Mouse (Mus musculus) spleen, postnatal 36 days (tissue): ENCODE data around the gene Tmem232.
"Not testable (repeated sequence)": the region's sequence is repeated elsewhere in the genome, so short reads cannot be mapped to it uniquely, and the experiment has no call there.

Source experiments
- DNase-seq, 2 experiments: peaks; one replicate each; pipeline ENCODE4 v3.0.0; 2022; ENCODE audit warnings: low spot score in 2 of 2, mixed read lengths in 1 of 2

Tmem232 gene

GRCm38 (mm10) chr17:65532381-65532780, 8.2 kb downstream of the Tmem232 start:
- DNase-seq, result not testable (repeated sequence)

- peak in 1 of 2 experiments; percentile 12 for DNase-seq
Measured at GRCm38 (mm10) chr17:65527529-65527928, 13.1 kb downstream of the Tmem232 start.

- DNase-seq, result no peak
Measured at GRCm38 (mm10) chr17:65513517-65513916, 27.1 kb downstream of the Tmem232 start.

- DNase-seq, result no peak
Measured at GRCm38 (mm10) chr17:65484654-65485053, 55.9 kb downstream of the Tmem232 start.

GRCm38 (mm10) chr17:65476747-65477146, 63.8 kb downstream of the Tmem232 start:
- DNase-seq, result no peak

- no peak for DNase-seq
Measured at GRCm38 (mm10) chr17:65450818-65451217, 89.8 kb downstream of the Tmem232 start.

- DNase-seq, result not testable (repeated sequence)
Measured at GRCm38 (mm10) chr17:65437906-65438305, 102.7 kb downstream of the Tmem232 start.

GRCm38 (mm10) chr17:65419124-65419523, 121.5 kb downstream of the Tmem232 start:
- DNase-seq, result no peak

- DNase-seq, result no peak
Measured at GRCm38 (mm10) chr17:65405309-65405708, 135.3 kb downstream of the Tmem232 start.

- DNase-seq, result no peak
Measured at GRCm38 (mm10) chr17:65400914-65401313, 139.7 kb downstream of the Tmem232 start.

GRCm38 (mm10) chr17:65384411-65384962, 156.1 kb downstream of the Tmem232 start:
- DNase-seq, result no peak

- DNase-seq, result no peak
Measured at GRCm38 (mm10) chr17:65370034-65370780, 170.4 kb downstream of the Tmem232 start.

- DNase-seq, result no peak
Measured at GRCm38 (mm10) chr17:65365535-65366254, 174.9 kb downstream of the Tmem232 start.

GRCm38 (mm10) chr17:65351836-65352235, 188.7 kb downstream of the Tmem232 start:
- DNase-seq, result no peak

- DNase-seq, result no peak
Measured at GRCm38 (mm10) chr17:65340016-65340415, 200.6 kb downstream of the Tmem232 start.

GRCm38 (mm10) chr17:65330759-65331158, 209.8 kb downstream of the Tmem232 start:
- no peak for DNase-seq

GRCm38 (mm10) chr17:65325249-65325648, 215.3 kb downstream of the Tmem232 start:
- DNase-seq, result no peak

GRCm38 (mm10) chr17:65320623-65321022, 220.0 kb downstream of the Tmem232 start:
- no peak for DNase-seq

- DNase-seq, result no peak
Measured at GRCm38 (mm10) chr17:65299946-65300345, 240.6 kb downstream of the Tmem232 start.

GRCm38 (mm10) chr17:65297831-65298230, 242.8 kb downstream of the Tmem232 start:
- no peak for DNase-seq

GRCm38 (mm10) chr17:65252160-65252559, 288.4 kb downstream of the Tmem232 start:
- DNase-seq, result no peak

- DNase-seq, result no peak
Measured at GRCm38 (mm10) chr17:65250261-65250660, 290.3 kb downstream of the Tmem232 start.

GRCm38 (mm10) chr17:65243716-65244115, 296.9 kb downstream of the Tmem232 start:
- DNase-seq, result no peak
